Mouse (Mus musculus) brain, embryonic 14.5 days (tissue): ENCODE data around the gene Lrrc32. TPM values are rescaled to one million over a fixed set of nuclear protein-coding genes. Genes with fewer than 3 reads are reported as not detected.
A peak's percentile ranks its signal among the peaks of the same experiment; 100 is the strongest.

Experiments
- DNase-seq: peaks from one replicate; pipeline ENCODE4 v3.0.0-alpha.2; 2011; ENCODE audit warnings: low read depth
- CTCF ChIP-seq: fragments of 200-500 bp; IDR thresholded peaks from 2 replicates; pipeline ENCODE4 v1.5.1; 2012; ENCODE audit warnings: inconsistent platforms, mild to moderate bottlenecking, moderate library complexity, borderline replicate concordance; ENCODE audit not compliant: insufficient read depth, insufficient read length; ENCODE audit errors: extremely low read depth
- POLR2A ChIP-seq: fragments of 200-500 bp; IDR thresholded peaks from 2 replicates; pipeline ENCODE4 v1.6.1; 2012; ENCODE audit warnings: mild to moderate bottlenecking, inconsistent platforms, borderline replicate concordance; ENCODE audit not compliant: poor library complexity, insufficient read depth, insufficient read length, severe bottlenecking; ENCODE audit errors: extremely low read depth
- polyA plus RNA-seq: library from polyadenylated mRNA; depleted of rRNA; stranded (reverse); fragments of >200 nt; gene quantifications from 2 replicates; pipeline ENCODE4 v1.2.3, GENCODE M21; 2012

The Lrrc32 gene
- polyA plus RNA-seq, 1 experiment = 6.7 TPM

DNA sequence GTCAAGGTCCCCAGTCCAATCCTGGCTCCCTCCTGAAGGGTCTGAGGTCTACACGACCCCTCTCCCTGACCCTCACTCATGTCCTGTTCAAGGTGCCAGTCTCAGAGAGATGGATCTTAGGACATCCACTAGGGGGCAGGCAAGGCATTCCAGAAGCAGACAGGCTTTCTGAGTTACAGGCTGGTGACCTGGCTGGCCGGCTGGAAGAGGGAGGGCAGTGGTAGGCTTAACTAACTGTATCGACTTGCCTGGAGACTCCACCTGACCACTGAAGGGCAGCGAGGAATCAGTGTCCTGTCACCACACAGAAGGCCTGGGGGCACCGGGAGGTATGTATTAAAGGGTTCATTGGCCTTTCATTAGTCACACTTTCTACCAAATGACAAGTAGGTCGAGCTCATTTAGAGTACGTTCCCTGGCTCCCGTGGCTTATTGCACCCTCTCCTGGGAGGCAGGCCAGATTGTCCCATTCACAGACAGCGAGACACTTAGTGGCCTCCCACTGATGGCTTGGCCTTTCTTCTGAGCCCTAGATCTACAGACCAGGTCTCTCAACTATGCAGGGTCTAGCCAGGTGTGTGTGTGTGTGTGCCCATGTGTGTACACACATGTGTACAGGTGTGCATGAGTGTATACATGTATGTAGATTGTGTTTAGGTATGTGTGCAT, 7.9 kb upstream of the Lrrc32 start:
- peak; percentile 87 for DNase-seq
- no peak for TF ChIP-seq POLR2A
- peak; percentile 94 for TF ChIP-seq CTCF

DNA sequence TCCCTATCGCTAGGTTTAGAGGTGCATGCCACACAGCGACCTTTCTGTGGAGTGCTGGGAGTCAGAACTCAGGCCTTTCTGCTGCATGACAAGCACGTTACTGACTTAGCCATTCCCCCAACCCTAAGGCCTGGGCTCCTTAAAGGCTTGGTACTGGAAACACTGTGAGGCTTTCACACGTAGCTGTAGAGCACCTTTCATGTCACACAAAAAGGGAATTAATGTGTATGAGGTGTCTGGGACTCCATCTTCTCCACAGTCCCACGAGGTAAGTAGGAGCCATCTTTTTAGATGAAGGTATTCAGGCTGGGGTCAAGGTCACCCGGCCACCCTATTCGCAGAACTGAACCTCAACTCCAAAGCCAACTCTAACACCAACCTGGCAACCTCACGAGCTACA, 7.2 kb upstream of the Lrrc32 start:
- no peak for DNase-seq

DNA sequence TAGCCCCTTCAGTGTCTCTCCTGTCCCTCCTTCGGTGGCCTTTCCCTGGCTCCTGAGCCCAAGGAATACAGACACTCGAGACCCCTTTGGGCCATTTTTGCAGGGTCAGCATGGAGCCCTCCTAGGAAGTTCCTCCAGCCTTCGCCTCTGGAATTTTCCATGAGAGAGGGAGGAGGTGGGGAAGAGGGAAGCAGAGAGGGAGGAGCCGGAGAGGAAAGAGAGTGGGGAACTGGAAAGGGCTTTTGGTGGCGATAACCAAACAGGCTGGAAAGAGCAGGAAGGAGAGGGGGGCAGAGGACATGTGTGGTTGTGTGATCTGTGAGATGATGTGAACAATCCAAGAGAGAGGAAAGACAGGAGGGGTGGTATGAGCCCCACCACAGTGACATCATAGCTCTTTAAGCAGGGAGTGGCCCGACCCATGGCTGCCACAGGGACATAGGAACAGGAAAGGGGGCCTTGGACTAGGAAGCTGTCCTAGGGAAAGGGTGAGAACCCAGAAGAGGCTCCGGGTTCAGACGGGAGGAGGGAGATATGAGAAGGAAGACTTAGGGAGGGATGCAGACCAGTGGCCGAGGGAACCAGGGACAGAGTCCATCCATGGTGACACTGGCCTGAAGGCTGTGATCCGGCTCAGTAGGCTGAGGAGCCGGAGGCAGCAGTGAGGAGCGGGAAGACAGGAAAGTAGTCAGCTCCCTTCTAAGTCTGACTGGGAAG, 6.4 kb upstream of the Lrrc32 start:
- DNase-seq = no peak

More for the DNA sequence above, 7.2 kb upstream of the Lrrc32 start:
- no peak for TF ChIP-seq CTCF
- no peak for TF ChIP-seq POLR2A

DNA sequence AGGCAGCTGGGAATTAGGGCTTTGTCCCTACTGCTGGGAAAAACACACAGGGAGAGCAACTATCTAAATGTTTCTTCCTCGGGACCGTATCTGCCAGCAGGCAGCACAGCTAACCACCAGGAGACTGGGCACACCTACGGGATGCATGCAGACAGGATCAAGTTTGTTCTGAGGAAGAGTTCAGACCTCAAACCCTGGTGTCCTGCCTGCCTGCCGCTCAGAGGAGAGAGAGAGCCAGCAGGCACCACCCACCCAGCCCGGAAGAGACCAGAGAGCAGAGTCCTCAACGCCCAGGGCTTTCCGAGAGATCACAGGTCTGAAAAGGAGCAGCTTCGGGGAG, 5.8 kb upstream of the Lrrc32 start:
- DNase-seq = no peak
- no peak for TF ChIP-seq POLR2A
- TF ChIP-seq CTCF = no peak

More for the DNA sequence above, 6.4 kb upstream of the Lrrc32 start:
- TF ChIP-seq POLR2A = no peak
- no peak for TF ChIP-seq CTCF

DNA sequence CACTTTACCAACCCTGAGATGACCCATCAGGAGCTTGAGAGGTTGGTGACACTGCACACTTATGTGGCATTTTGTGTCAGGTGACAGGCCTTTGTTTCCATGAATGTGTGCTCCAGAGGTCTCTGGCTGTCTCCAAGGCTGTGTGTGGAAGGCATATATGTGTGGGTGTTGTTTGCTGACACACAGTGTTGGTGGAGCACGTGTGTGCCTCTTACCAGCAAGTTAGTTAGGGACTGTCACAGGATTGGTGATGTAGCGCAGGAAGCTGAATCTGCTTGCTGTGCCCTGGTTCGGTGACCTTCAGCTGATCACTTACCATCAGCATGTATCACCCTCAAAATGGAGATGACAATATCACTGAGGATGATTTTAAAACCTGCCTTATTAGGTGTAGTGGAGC, 4.2 kb upstream of the Lrrc32 start:
- DNase-seq = no peak
- TF ChIP-seq CTCF = no peak
- no peak for TF ChIP-seq POLR2A

DNA sequence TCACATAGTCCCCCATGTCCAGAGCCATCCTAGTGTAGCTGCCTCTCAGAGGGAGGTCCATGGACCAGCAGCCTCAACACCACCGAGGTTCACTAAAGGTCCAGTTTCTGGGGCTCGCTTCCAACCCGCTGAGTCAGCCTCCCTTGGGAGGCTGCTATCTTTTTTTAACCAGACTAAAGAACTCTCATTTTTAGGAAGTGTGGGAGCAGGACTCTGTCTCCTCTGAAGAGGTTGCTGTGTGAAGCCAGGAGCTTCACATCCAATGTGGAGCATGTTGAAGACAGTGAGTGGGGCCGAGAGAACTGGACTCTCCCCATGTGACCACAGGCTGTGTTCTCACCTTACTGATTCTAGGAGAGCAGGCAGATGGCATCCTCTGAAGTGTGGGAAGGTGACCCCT, 3.6 kb upstream of the Lrrc32 start:
- DNase-seq = no peak

DNA sequence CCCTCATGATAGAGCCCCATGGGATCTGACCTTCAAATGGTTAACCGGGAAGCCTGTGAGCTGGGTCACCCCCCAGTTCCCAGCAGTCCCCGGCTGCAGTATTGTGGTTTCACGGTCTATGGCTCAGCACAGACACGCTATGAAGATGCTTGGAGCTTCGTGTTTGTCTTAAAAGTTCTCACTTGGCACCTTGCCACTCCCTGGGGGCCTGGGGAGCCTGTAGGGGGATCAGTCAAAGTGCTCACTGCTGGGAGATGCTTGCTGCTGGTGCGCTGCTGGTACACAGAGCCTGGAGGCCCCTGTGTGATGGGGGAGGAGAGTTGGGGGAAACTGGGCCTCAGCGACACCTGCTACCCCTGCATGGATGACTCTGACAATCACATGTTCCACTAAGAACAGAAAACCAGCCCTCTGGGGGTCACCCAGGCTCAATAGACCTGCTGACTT, 2.6 kb upstream of the Lrrc32 start:
- no peak for DNase-seq
- TF ChIP-seq POLR2A (no peak), CTCF (no peak)

More for the DNA sequence above, 3.6 kb upstream of the Lrrc32 start:
- no peak for TF ChIP-seq POLR2A
- TF ChIP-seq CTCF = no peak

DNA sequence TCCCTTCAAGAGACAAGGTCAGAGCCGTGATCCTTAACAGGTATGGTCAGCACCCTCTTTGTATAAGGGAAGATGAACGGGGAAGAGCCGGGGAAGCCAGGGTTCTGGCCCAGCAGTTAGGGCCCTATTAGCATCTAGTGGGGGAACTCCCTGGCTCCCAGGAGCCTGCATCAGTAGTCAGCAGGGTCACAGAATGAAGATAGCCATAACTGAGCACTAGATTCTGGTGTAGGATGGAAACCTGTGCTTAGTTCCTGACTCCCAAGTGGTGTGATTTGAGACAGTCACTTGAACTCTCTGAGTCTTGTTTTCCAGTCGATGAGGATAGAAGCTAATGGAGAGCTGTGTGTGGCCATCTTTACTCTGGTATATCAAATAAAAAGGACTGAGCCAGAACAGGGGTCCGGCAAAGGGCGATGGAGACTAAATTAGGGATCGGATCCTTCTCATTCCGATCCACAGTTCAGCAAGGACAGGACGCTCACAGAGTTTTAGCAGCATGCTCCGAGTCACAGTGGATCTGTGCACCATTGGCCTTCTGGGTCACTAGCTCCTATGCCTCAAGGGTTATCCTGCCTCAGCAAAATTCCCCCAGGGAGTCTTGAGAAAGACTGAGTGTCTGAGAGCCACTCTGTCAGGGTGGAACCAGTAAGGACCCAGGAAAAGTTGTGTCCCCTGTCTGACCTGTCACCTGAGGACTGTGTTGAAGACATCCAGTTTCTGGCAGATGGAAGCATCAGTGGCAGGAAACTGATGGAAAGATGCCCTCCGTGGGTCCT, 1.7 kb upstream of the Lrrc32 start:
- TF ChIP-seq POLR2A = no peak
- no peak for TF ChIP-seq CTCF
- DNase-seq = no peak

DNA sequence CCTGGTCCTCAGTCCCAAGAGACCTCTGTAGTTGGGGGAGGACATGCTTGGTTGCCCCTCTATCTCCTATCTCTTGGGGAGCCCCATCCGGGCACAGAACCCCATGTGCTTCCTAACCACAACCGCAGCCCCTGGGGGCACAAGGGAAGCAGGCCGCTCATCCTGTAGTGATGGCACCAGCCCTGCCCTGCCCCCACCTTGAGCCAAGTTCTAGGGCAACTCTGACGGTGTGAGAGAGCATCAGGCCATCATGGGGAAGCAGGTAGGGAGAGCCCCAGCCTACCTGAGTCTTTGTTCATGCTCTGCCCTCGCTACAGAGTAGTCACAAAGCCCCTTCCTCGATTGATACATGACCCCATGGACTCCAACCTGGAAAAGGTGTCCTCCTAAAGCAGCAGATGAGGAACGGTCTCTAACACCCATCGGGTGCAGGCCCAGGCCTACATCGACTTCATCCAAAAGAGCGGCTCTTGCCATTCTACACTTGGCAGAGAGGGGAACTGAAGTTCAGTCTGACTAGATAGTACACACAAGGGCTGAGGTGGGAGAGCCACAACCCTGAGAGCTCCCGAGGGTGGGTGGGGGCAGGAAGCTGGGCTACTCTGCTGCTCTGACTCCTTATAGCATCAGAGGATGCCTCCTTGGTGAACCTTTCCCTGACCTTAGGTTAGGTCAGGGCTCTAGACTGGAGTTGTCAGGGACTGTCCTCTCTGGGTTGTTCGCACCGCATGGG, 519 bp upstream of the Lrrc32 start:
- DNase-seq = no peak
- no peak for TF ChIP-seq CTCF

DNA sequence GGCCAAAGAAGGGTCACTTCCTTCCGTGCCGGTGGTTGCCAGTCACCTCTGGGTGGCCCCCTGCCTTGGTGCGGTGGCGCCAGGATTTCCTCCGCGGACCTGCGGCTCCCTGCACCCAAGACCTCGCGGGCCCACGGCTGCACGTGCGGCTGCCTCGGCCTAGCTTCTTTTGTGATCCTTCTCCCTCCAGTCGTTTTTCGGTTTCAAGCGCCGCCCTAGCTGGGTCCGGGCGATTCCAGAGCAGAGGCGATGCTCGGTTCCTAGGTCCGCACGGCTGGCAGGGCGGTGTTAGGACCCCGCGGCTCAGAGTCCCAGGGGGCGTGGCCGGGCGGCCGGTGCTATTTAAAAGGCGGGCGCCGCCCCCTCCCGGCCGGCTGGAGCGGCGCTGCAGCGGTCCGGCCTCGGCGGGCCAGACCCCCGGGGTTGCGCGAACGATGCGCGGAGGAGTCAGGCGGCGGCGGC, 571 bp downstream of the Lrrc32 start:
- peak; percentile 84 for DNase-seq

DNA sequence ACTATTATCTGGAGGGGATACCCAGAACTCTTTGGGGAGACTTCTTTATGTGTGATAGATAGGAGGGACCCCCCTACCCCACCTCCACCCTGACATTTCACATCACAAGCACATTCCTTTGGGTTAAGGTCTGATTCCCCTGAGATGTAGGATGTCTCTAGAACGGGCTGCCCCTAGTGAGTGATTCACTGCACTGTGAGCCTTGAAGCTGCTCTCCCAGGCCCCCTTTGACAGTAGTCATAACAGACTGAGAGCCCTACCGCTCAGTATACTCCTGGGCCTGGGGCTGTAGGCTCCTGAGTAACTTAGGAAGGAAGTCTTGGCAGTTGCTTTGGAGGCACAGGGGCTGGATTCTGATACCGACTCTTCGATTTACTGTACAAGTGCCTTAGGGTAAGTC, 1.2 kb downstream of the Lrrc32 start:
- TF ChIP-seq POLR2A = no peak
- TF ChIP-seq CTCF = no peak
- DNase-seq = no peak

More for the DNA sequence above, 571 bp downstream of the Lrrc32 start:
- no peak for TF ChIP-seq CTCF
- TF ChIP-seq POLR2A = no peak

DNA sequence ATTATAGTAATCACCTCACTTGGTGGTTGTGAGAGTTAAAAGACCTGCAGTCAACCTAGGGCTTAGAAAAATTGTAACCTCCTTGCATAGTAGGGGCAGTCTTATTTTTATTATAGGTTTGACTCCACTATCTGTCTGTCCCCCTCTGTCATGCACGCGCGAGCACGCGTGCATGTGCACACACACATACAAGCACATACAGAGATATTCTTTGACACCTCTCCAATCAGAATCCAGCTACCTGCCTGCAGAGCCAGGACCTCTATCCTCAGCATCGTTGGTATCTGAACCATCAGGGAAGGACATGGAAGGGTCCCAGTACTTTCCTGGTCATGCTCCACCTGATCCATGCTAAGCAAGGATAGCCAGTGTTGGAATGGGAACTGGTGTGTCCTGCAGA, 1.8 kb downstream of the Lrrc32 start:
- no peak for DNase-seq
- TF ChIP-seq CTCF (no peak), POLR2A (no peak)

DNA sequence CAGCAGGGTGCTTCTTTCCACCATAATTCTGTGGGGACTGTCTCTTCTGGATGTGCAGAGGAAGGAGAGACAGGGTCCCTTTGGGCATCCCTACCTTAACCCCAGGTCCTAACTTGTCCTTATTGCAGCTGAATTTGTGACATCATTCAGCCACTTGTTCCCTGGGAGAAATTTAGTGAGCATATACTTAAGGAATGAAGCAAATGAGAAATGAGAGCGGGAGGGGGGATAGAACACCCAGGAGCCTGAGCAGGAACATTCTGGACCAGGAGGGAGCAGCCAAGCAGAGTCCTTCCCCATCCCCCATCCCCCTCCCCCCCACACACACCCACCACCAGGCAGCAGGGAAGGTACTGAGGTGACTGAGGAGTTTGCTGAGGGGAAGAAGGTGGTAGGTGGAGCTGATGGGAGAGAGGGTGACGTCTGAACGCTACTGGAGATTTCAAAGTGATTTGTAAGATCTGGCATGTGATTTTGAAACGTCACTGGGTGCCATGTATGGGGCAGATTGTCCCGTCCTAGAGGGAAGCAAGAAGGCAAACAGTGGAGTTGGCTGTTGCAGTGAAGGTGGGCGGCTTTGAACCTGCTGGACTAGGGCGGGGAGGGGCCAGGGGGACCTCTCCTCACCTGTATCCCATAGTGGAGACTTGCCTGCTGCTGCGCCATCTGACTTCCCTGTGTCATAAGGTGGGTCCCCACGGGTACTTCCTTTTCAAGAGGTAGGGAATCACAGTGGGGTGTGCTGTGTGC, 2.5 kb downstream of the Lrrc32 start:
- TF ChIP-seq CTCF (no peak), POLR2A (no peak)
- DNase-seq = no peak

DNA sequence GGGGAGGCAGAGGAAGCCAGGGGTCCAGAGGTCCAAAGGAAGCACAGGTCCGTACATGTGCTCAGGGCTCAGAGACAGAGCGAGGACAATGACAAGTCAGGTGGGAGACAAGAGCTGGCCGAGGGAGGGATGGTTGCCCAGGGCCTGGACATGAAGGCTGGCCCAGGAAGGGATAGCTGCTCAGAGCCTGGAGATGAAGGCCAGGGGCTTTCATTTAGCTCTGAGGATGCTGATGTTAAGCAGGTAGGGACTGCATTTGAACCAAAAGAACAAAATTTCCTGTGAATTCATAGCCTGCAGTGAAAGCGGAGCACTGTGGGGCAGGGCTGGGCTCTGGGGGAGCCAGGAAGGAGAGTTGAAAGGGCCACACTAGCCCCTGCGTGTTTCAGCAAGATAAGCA, 3.2 kb downstream of the Lrrc32 start:
- TF ChIP-seq CTCF (no peak), POLR2A (no peak)

More for the DNA sequence above, 3.2 kb downstream of the Lrrc32 start:
- no peak for DNase-seq
